Mouse (Mus musculus) naive thymus-derived CD4-positive, alpha-beta T cell, adult 2 months (primary cell): ENCODE measurements around the gene Ttll11.

Experiments used
- DNase-seq: peaks from one replicate; pipeline ENCODE4 v3.0.0-alpha.2; 2011; ENCODE audit warnings: low read depth

The Ttll11 gene

GRCm38 (mm10) chr2:35965883-35966513 is 13.7 kb downstream of the Ttll11 start:
- DNase-seq, result no peak

GRCm38 (mm10) chr2:35963280-35963679 is 16.4 kb downstream of the Ttll11 start:
- DNase-seq, result no peak

GRCm38 (mm10) chr2:35961593-35962127 is 18.1 kb downstream of the Ttll11 start:
- no peak for DNase-seq

- no peak for DNase-seq
Measured at GRCm38 (mm10) chr2:35957471-35958140, 22.1 kb downstream of the Ttll11 start.

GRCm38 (mm10) chr2:35955211-35955610 is 24.5 kb downstream of the Ttll11 start:
- no peak for DNase-seq

GRCm38 (mm10) chr2:35952187-35952958 is 27.3 kb downstream of the Ttll11 start:
- no peak for DNase-seq

GRCm38 (mm10) chr2:35944896-35945295 is 34.8 kb downstream of the Ttll11 start:
- DNase-seq, result no peak

GRCm38 (mm10) chr2:35942960-35943359 is 36.8 kb downstream of the Ttll11 start:
- DNase-seq, result no peak

- DNase-seq, result no peak
Measured at GRCm38 (mm10) chr2:35935045-35935444, 44.7 kb downstream of the Ttll11 start.

GRCm38 (mm10) chr2:35933116-35933515 is 46.6 kb downstream of the Ttll11 start:
- DNase-seq, result no peak

GRCm38 (mm10) chr2:35931619-35932018 is 48.1 kb downstream of the Ttll11 start:
- DNase-seq, result peak; percentile 5

GRCm38 (mm10) chr2:35930498-35931149 is 49.1 kb downstream of the Ttll11 start:
- DNase-seq, result peak; percentile 50

GRCm38 (mm10) chr2:35928133-35928532 is 51.6 kb downstream of the Ttll11 start:
- DNase-seq, result no peak

- no peak for DNase-seq
Measured at GRCm38 (mm10) chr2:35924947-35925346, 54.8 kb downstream of the Ttll11 start.

- no peak for DNase-seq
Measured at GRCm38 (mm10) chr2:35922956-35923355, 56.8 kb downstream of the Ttll11 start.

GRCm38 (mm10) chr2:35912090-35912489 is 67.6 kb downstream of the Ttll11 start:
- DNase-seq, result no peak

- no peak for DNase-seq
Measured at GRCm38 (mm10) chr2:35911675-35912074, 68.0 kb downstream of the Ttll11 start.

GRCm38 (mm10) chr2:35910740-35911139 is 69.0 kb downstream of the Ttll11 start:
- DNase-seq, result no peak

- no peak for DNase-seq
Measured at GRCm38 (mm10) chr2:35909353-35909752, 70.4 kb downstream of the Ttll11 start.

GRCm38 (mm10) chr2:35907578-35907977 is 72.1 kb downstream of the Ttll11 start:
- no peak for DNase-seq

GRCm38 (mm10) chr2:35906174-35906798 is 73.4 kb downstream of the Ttll11 start:
- DNase-seq, result peak; percentile 67

GRCm38 (mm10) chr2:35900845-35901244 is 78.9 kb downstream of the Ttll11 start:
- no peak for DNase-seq
